Mouse (Mus musculus): ENCODE measurements at regions not wholly inside any gene's neighbourhood (a gene's known extent, or its start where the extent isn't known, plus 50 kb on each side); places are given as distances from the start of the nearest gene placed in this dataset.

DNA sequence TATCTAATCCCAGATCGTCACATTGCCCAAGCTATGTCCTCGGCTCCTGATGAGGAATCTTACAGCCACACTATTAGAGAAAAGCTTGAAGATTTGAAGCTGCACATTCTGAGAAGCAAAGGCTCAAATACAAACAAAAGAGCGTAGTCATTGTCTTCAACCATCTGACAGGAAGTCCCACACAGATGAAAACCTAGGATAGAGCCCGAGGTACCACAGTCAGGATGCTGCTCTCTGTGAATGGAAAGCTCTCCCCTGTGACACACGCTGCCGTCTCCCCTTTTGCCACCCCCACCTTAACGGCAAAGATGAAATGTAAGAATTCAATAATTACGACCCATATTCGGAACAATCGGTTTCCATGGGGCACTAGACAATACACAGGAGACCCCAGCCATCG is 237.2 kb downstream of the Prdm2 start:
- TF ChIP-seq CTCF (IDR thresholded peaks at IDR 0.05; ENCODE audit: control insufficient read depth, insufficient read depth, low read length) (no peak), POLR2A (IDR thresholded peaks at IDR 0.05; ENCODE audit: borderline replicate concordance, control insufficient read depth, low read depth, low read length) (no peak)
